Mouse (Mus musculus) heart, embryonic 16.5 days (tissue): Measurements from ENCODE around the gene Tex52. TPM values are rescaled to one million over a fixed set of nuclear protein-coding genes. Genes with fewer than 3 reads are reported as not detected.
A peak's percentile ranks its signal among the peaks of the same experiment; 100 is the strongest.

Source experiments
- ATAC-seq: fragments of 200-750 bp; cut with Nextera tagmentation; replicated peaks from 2 replicates; pipeline ENCODE4 v1.8.0; 2017; ENCODE audit warnings: moderate number of reproducible peaks; ENCODE audit not compliant: insufficient read depth, low FRiP score; ENCODE audit errors: extremely low read depth
- H3K27ac ChIP-seq: fragments of 300-500 bp; sonication (generic); 2 replicates; pipeline ENCODE4 v1.5.1; 2014; ENCODE audit warnings: mild to moderate bottlenecking, low read length, control low read depth, moderate library complexity
- H3K27me3 ChIP-seq: fragments of 300-500 bp; sonication (generic); 2 replicates; pipeline ENCODE4 v1.6.1; 2014; ENCODE audit warnings: low read length, mixed read lengths; ENCODE audit not compliant: control insufficient read depth, insufficient read depth
- H3K36me3 ChIP-seq: fragments of 300-500 bp; sonication (generic); 2 replicates; pipeline ENCODE4 v1.6.1; 2014; ENCODE audit not compliant: control insufficient read depth, insufficient read depth
- H3K4me1 ChIP-seq: fragments of 300-500 bp; sonication (generic); 2 replicates; pipeline ENCODE4 v1.6.1; 2014; ENCODE audit warnings: low read length, mixed read lengths; ENCODE audit not compliant: control insufficient read depth, insufficient read depth
- H3K4me2 ChIP-seq: fragments of 300-500 bp; sonication (generic); 2 replicates; pipeline ENCODE4 v1.6.1; 2014; ENCODE audit warnings: low read depth, mild to moderate bottlenecking, control low read depth, low read length
- H3K4me3 ChIP-seq: fragments of 300-500 bp; sonication (generic); 2 replicates; pipeline ENCODE4 v1.5.1; 2014; ENCODE audit warnings: mild to moderate bottlenecking, control low read depth, low read length
- H3K9ac ChIP-seq: fragments of 300-500 bp; sonication (generic); 2 replicates; pipeline ENCODE4 v1.6.1; 2014; ENCODE audit warnings: low read length, control low read depth
- H3K9me3 ChIP-seq: fragments of 300-500 bp; sonication (generic); replicated peaks from 2 replicates; pipeline ENCODE4 v1.6.1; 2016; ENCODE audit warnings: low read length; ENCODE audit not compliant: control insufficient read depth
- WGBS: fragments of 180-500 bp; shearing (Covaris S2); extraction: QIAGEN DNeasy Blood & Tissue Kit; methylation state at CpG from one replicate; pipeline ENCODE4 v1.1.7; 2014; 5-methylcytosine and 5-hydroxymethylcytosine counted together
- polyA plus RNA-seq: library from polyadenylated mRNA; unstranded; fragments of >200 nt; fragmentation: Nextera tagmentation; extraction: Ambion mirVana; gene quantifications from 2 replicates; pipeline ENCODE4 v1.2.1, GENCODE M21; 2015

Tex52 gene
- polyA plus RNA-seq, 1 experiment from 2014 or later: 0.22 TPM

GRCm38 (mm10) chr6:128355201-128355681, 20.0 kb upstream of the Tex52 start:
- peak overlapping the region; percentile 87 for H3K4me3 ChIP-seq
- H3K9ac ChIP-seq: peak overlapping the region; percentile 84
- H3K9me3 ChIP-seq: no peaks in the 10 kb centered on the region
- H3K27me3 ChIP-seq: no peaks in the 10 kb centered on the region
- under 1% methylated on average over 27 of the region's 28 CpGs for WGBS
- peaks cover 16% of the 10 kb centered on the region; the same call in 1 of the 2 replicates for H3K36me3 ChIP-seq
- peak; percentile 32 for ATAC-seq
- peak overlapping the region; percentile 91 for H3K4me2 ChIP-seq
- peak overlapping the region; percentile 82 for H3K27ac ChIP-seq
- H3K4me1 ChIP-seq: peaks cover 6% of the 10 kb centered on the region

DNA sequence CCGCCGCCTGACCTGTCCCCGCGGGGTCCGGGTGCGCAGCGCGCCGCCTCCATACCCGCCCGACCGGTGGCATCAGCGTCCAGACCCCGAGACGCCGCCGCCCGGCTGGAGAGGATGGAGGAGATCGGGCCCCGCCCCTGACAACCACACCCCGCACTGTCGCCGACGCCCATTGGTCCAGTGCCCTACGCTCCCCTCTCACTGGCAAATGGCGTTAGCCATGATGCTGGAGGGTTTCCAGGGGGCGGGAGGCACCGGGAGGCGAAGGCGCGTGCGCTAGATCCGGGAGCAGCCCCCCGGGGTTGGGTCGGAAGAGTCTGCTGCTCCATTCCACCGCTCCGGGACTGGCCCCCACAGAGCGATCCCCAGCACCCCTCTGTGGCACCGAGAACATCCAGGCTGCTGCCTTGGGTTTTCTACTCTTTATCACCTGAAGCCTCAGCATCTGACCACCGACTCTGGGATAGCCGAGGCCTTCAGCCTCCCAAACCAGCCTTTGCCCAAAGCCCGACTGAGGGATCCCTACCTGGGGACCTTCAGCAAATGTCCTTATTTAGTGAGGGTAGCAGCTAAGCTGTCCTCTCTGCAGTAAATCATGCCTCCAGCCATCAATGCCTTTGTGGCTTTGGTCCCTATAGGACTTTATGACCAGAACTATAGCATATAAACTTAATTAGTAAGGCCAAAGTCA, 19.4 kb upstream of the Tex52 start, which contains the start of gene Tulp3:
Gene Tulp3, minus strand, starts transcription at position 126 of the 691 bp plus-strand sequence.
- under 1% methylated on average over 39 of the region's 42 CpGs for WGBS
- ATAC-seq: peak; percentile 100

DNA sequence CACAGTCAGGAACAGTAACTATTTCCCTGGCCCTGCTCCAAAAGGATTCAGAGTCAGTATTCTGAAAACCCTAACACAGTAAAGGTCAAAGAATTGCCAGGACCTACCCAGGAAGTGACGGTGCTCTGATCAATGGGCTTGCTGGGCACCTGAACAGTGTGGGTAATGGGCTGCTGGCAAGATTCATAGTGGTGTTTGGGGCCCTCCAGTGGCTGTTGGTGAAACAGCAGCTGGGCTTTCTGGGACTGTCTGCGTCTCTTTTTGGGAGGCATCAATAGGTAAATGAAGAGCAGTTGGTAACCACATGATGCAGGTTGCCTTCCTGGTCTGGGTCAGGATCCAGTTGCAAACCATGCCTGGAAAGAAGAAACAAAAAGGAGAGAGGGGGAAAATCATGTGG, 16.3 kb upstream of the Tex52 start:
- no peak overlapping the region for H3K4me2 ChIP-seq
- no peak overlapping the region for H3K4me3 ChIP-seq
- ATAC-seq: no peak
- H3K9ac ChIP-seq: no peak overlapping the region
- H3K9me3 ChIP-seq: no peaks in the 10 kb centered on the region
- no peak overlapping the region for H3K27ac ChIP-seq
- WGBS: 32% methylated on average over 2 of the region's 2 CpGs
- H3K4me1 ChIP-seq: peaks cover 17% of the 10 kb centered on the region
- H3K27me3 ChIP-seq: no peaks in the 10 kb centered on the region
- peaks cover 13% of the 10 kb centered on the region; the same call in 1 of the 2 replicates for H3K36me3 ChIP-seq

More for the DNA sequence above, 19.4 kb upstream of the Tex52 start, which contains the start of gene Tulp3:
- Histone ChIP-seq H3K4me3 (peak within 1 kb of the TSS; percentile 87), H3K9ac (peak within 1 kb of the TSS; percentile 84), H3K36me3 (peaks cover 15% of the 10 kb centered on the region; the same call in 1 of the 2 replicates), H3K4me1 (peaks cover 6% of the 10 kb centered on the region), H3K27me3 (no peaks in the 10 kb centered on the region), H3K4me2 (peak within 1 kb of the TSS; percentile 91), H3K27ac (peak within 1 kb of the TSS; percentile 82), H3K9me3 (no peaks in the 10 kb centered on the region)

DNA sequence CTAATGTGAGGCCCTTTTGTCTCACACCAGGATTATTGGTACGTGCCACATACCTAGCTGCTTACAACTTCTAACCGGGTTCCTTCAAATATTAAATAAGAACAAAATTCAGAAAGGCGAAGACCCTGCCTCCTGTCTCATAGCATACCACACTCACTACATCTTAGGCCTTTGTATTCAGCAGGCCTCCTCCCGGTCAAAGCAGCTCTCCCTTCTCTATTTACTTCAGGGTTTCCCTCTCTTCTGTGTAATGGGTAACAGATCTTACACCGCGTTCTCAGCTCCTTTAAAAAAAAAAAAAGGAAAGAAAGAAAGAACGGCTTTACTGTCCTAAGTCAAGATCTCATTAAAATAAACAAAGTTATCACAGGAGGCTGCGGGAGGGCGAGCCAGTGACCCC, 13.4 kb upstream of the Tex52 start:
- Histone ChIP-seq H3K9ac (peak overlapping the region; percentile 87), H3K4me1 (peaks cover 10% of the 10 kb centered on the region), H3K27ac (peak overlapping the region; percentile 92), H3K27me3 (no peaks in the 10 kb centered on the region), H3K9me3 (no peaks in the 10 kb centered on the region), H3K36me3 (peaks cover 18% of the 10 kb centered on the region; the same call in 1 of the 2 replicates), H3K4me3 (peak overlapping the region; percentile 88), H3K4me2 (peak overlapping the region; percentile 77)
- no peak for ATAC-seq
- WGBS: 16% methylated on average over 9 of the region's 9 CpGs

DNA sequence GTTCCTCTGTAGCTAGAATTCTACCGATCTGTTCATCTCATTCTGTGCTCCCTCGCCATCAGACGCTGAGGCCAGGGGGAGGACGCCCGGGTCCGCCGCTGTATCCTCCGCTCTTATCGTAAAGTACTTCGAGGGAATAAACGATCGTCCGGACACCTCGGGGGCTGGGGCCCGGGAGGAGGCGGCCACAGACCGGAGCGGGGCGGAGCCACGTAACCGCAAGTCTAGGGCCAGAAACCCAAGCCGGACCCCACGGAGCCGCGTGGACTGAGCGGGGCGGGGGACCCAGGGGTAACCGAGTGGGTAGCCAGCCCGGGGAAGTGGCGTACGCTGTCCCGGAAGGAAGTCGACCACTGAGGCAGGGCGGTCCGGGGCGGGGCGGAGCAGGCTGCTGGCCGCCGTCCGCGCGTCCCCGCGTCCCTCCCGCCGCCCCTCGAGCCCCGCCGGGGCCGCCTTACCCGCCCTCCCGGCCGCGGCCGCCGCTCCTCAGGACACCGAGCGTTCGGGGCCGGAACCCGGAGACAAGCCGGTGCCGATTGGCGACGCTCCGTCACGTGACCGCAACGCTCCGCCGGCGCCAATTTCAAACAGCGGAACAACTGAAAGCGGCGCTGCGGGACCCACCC, 12.8 kb upstream of the Tex52 start, which contains the start of the genes Rhno1 and Foxm1:
Gene Rhno1, minus strand, starts transcription at position 531 of the 626 bp plus-strand sequence.
Gene Foxm1, plus strand, starts transcription at position 587 of the 626 bp plus-strand sequence.
- Histone ChIP-seq H3K27me3 (no peaks in the 10 kb centered on the region), H3K4me3 (peak within 1 kb of the TSS; percentile 88), H3K36me3 (peaks cover 19% of the 10 kb centered on the region), H3K4me1 (peaks cover 10% of the 10 kb centered on the region), H3K27ac (peak within 1 kb of the TSS; percentile 92), H3K4me2 (peak within 1 kb of the TSS; percentile 87), H3K9ac (peak within 1 kb of the TSS; percentile 87), H3K9me3 (no peaks in the 10 kb centered on the region)
- ATAC-seq: peak; percentile 85
- WGBS: under 1% methylated on average over 72 of the region's 76 CpGs

DNA sequence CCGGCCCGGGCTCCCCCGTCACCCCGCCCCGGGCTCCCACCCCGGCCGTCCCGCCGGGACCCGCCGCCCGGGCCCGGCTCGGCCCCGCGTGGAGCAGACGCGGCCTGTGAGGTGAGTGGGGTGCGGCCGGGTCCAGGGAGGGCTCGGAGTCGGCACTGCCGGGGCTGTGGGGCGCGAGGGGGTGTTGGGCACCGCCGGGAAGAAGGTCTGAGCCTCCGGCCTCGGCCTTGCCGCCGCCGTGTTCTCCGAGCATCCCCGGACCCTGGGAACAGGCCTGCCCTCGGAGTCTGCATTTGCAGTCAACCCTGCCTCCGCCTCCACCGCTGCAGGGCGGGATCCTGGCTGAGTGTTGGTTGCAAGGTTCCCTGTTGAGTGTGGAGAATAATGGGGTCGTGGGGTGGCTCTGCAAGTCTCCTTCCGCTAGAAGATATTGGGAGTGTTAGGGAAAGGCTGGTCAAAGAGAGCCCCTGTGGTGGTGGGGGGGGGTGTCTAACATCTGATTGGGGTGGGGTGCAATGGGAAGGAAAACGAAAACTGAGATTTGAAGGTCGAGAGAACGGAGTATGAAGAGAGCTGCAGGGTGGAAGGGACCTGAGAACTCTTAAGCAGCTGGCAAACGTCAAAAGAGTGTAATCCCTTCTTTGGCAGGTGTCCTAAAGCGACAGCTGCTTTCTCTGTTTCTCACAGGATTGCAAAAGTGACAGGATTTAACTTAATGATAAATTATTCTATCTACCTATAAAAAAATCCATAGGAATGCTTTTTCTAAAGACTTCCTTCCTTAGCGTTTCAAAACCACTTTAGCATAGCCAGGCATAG, 12.0 kb upstream of the Tex52 start:
- Histone ChIP-seq H3K4me3 (peak overlapping the region; percentile 88), H3K4me1 (peaks cover 10% of the 10 kb centered on the region), H3K36me3 (peaks cover 20% of the 10 kb centered on the region), H3K9me3 (no peaks in the 10 kb centered on the region), H3K27ac (peak overlapping the region; percentile 92), H3K9ac (peak overlapping the region; percentile 87), H3K4me2 (peak overlapping the region; percentile 87), H3K27me3 (no peaks in the 10 kb centered on the region)
- WGBS: 1% methylated on average over 45 of the region's 46 CpGs
- peak; percentile 29 for ATAC-seq

DNA sequence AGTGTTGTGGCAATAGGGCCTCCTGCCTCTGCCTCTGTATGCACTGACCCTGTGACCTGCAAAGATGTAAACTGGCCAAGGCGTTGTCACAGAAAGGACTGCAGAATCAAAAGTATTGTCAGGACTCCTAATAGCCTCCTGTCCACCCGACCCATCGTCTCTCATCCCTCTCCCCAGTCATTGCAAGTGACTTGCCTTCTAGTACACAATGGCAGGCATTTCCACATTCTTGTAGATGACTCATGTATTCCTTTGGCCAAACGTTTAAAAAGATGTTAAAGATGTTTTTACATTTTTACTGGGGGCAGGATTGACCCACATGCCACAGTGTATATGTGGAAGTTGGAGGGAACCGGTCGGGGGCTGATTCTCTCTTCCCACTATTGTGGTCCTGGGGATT, 10.5 kb upstream of the Tex52 start:
- 71% methylated on average over 6 of the region's 6 CpGs for WGBS
- H3K4me3 ChIP-seq: no peak overlapping the region
- H3K4me2 ChIP-seq: no peak overlapping the region; the same call in 1 of the 2 replicates
- peaks cover 24% of the 10 kb centered on the region for H3K36me3 ChIP-seq
- H3K27me3 ChIP-seq: no peaks in the 10 kb centered on the region
- no peak overlapping the region for H3K9ac ChIP-seq
- H3K4me1 ChIP-seq: peaks cover 10% of the 10 kb centered on the region
- H3K27ac ChIP-seq: no peak overlapping the region
- ATAC-seq: no peak
- no peaks in the 10 kb centered on the region for H3K9me3 ChIP-seq

- no peak for ATAC-seq
- H3K9ac ChIP-seq: no peak overlapping the region
- H3K9me3 ChIP-seq: no peaks in the 10 kb centered on the region
- WGBS: 92% methylated on average over 5 of the region's 5 CpGs
- H3K27me3 ChIP-seq: no peaks in the 10 kb centered on the region
- H3K27ac ChIP-seq: no peak overlapping the region
- no peak overlapping the region for H3K4me3 ChIP-seq
- H3K36me3 ChIP-seq: peaks cover 40% of the 10 kb centered on the region
- peaks cover 5% of the 10 kb centered on the region for H3K4me1 ChIP-seq
- H3K4me2 ChIP-seq: no peak overlapping the region
These were observed 8.8 kb upstream of the Tex52 start for GRCm38 (mm10) chr6:128366466-128366865.
